Mouse (Mus musculus) central nervous system, embryonic 18 days (tissue): ENCODE data around the gene Nploc4. TPM values are rescaled to one million over a fixed set of nuclear protein-coding genes. Genes with fewer than 3 reads are reported as not detected.

ENCODE experiments used
- polyA plus RNA-seq: library from polyadenylated mRNA; depleted of rRNA; stranded (reverse); fragments of >200 nt; gene quantifications from 2 replicates; pipeline ENCODE4 v1.2.3, GENCODE M21; 2012; rRNA removed

Gene Nploc4
- 52.6 and 53.0 TPM in 2 replicates for polyA plus RNA-seq

DNA sequence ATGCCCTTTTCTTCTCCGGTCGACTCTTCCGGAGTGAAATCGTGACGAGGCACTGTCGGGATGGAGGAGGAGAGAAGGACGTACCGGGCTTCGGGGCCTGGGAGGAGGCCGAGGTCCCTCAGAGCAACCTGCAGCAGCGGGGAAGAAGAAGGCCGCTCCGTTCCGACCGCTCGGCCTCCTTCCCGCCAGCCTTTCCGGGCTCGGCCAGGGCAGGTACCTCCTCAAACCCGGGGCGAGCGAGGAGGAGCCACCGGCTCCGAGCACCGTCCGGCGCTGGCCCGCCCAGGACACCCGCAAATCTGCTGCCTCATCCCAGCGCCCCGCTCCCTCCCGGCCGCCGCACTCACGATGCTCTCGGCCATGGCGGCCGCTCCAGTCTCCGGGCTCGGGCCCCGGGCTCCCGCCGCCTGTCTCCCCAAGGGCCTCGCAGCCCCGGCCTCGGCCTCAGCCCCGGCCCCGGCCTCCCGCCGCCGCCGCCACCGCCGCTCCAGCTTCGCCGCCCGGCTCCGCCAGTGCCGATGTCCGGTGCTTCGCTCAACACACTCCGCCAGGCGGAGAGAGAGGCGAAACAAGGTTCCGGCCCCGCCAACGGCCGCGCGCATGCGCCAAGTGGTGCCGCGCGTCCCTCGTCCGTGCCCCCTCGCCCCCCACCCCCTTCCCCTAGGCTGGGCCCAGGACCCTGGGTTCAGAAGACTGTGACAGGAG, at the start of gene Nploc4:
Gene Nploc4 (minus strand): TSS at position 557 of the 705 bp plus-strand sequence.

DNA sequence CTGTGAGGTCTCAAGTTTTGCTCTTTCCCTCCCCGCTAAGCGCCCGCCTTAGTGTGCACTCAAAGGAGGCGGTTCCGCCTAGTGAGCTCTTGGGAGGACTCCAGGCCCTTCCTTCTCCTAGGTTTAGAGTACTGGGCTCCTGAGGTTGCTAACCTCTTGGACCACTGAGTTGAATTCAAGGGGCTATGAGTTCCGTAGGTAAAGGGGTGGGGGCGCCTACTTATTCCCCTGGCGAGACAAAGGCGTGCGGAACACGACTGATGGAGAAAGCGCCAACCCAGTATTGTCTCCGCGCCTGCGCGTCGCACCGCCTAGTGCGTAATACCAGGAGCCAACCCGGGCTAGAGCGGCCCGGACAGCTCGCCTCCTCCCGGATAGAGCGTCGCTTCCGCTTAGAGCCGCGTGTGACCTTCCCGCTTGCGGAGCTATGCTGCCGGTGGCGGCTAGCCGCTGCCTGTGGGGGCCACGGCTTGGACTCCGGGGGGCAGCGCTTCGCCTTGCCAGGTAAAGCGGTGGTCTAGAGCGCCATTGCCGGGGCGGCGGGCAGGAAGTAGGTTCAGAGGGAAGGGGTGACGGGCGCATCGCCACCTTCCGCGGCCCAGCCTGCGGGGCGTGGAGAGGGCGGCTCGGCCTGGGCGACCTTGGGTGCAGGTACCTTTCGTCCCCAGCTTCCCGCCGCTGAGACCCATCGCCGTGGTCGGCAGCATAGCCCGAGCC, 46.9 kb upstream of the Nploc4 start, which contains the start of gene Mrpl12:
Gene Mrpl12 (plus strand): TSS at position 349 of the 717 bp plus-strand sequence.

DNA sequence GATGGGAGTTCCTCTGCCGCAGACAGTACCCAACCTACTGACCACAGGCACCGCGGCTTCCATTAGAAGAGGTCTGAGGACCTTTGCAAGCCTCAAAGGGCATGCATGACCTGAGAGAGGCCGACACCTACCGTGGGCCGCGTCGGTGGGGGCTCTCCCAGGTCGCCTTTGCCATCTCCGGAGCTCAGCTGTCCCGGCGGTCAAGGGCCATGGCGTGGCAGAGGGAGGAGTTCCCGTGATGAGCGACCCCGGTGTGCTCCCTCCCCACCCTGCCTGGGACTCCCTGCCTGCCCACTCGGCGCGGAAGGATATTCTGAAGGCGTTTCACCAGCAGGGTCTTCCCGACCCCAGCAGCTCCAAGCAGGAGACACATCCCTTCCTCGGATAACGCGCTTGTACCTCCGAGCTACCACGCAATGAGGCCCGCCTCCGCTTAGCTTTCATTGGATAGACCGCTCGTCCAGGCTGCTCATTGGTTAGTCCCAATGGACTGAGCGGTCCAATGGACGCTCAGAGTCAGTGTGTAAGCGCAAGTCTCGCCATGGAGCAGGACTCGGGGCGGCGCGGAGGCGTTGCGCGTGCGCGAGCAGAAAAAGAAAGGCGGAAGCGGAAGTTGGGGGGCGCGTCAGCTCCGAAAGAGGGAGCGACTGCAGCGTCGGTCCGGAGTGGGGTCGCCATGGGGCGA, 29.7 kb upstream of the Nploc4 start, which contains the start of gene Arl16:
Gene Arl16 (minus strand): TSS at position 557 of the 685 bp plus-strand sequence.

DNA sequence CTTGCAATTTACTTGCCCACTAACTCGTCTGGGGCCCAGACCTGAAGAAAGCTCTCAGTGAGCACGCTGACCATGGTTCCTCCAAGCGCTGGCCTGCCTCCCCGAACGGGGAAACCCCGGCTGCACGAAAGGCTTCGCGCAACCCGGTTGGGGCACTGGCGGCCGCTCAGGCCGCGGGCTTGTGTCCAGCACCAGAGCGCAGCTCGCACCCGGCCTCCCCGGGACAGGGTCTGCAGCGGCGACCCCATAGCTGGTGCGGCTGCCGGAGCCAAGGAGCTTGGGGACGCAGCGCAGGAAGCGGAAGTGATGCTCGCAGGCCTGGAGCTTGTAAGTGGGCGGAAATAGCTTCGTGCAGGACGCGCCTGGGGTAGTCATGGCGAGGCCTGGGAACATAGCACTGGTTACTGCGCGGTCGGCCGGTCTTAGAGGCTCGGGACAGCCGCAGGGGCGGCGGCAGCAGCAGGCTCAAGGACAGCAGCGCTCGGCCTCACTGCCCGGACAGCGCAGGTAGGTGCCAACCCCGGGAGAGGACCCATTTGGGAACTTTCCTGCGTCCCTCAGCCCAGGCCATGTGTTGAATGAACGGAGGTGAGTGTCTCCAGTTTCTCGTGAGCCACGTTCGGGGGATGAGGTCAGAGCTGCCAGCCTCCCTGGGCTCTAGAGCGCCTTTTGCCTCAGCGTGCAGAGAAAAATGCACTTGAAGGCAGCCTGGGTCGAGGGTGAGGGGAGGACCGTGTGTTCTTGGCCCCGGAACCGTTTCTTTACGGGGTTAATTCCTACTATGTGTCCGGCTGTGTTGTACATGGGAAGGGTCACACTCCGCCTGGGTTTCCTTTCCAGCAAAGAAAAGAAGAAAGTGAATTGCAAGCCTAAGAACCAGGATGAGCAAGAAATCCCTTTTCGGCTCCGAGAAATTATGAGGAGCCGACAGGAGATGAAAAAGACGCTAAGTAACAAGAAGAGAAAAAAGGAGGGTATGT, 20.6 kb upstream of the Nploc4 start, which contains the start of the genes Oxld1 and Ccdc137:
Gene Oxld1 (minus strand): TSS at position 297 of the 980 bp plus-strand sequence.
Gene Ccdc137 (plus strand): TSS at position 344 of the 980 bp plus-strand sequence.

DNA sequence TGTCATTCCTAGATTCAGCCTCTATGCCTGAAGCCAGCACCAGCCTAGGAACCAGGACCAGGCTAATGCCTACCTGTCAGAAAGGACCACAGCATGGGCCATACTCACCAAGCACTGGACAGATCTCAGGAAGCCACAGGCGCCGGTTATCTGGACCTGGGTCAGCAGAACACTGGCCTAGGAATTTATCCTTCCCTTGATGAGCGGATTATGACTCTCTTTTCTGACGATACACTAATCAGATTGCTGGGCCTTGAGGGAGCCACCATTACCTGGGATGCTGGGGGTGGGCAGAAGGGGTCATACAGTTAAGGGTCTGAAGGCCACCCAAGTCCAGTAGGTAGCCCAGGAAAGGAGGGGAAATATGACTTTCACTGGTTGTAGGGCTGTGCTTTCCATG, 15.8 kb upstream of the Nploc4 start, which contains the start of gene Pde6g:
Gene Pde6g (minus strand): TSS at position 195 of the 400 bp plus-strand sequence.

DNA sequence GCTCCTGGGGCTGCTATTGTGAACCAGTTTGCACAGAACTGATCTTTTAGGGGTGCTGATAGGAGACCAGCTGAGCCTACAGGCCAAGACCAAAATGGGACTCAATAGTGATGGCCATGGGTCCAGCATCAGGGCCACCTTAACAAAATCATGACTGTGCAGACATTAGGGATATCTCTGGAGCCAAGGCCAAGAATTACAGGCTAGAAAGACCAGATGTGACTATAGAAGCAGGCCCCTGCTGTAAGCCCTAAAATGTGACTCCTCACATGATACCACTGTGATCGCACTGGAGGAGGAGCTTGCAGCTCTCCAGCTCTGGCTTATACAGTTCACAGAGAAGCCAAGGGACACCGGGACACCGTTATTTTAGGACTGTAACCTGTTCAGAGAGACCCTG, 4.8 kb upstream of the Nploc4 start, which contains the start of gene Tspan10:
Gene Tspan10 (plus strand): TSS at position 301 of the 400 bp plus-strand sequence.

DNA sequence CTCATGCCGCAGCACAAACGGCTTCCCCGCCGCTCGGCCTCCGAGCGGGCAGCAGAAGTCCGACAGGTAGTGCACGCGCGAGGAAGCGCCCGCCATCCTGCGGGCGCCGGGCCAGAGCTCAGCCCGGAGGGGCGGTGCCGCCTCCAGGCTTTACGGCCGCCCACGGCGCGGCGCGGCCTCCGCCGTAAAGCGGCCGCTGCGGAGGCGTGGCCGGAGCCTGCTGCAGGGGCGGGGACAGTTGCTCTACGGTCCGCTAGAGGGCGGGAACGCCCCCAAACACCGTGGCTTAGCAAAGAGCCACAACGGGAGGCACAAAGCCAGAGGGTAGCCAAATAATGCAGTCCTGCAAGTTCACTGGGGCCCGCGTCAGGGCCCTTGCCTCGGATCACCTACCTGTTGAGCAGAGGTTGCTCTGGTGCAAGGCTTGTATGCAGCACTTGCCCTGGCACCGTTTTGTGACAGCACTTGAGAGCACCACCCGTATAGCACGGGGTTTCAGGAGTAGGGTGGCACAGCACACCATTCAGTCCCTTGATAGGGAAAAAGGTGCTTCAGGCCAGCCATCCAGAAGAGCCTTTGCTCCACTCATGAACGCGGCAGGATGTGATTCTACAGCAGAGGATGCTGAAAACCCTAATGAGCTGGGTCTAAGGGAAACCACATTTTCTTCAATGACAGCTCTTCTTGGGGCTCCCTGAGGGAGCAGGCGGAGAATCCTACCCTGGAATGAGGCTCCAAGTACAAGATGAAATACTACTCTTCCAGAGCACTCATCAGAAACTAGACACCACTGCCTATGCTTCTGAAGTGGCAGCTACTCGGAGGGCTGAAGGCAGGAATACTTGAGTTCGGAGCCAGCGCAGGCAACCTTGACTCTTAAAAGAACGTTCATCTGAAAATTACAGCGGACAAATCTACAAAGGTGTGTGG, 58.6 kb downstream of the Nploc4 start, which contains the start of gene Faap100:
Gene Faap100 (minus strand): TSS at position 154 of the 930 bp plus-strand sequence.

DNA sequence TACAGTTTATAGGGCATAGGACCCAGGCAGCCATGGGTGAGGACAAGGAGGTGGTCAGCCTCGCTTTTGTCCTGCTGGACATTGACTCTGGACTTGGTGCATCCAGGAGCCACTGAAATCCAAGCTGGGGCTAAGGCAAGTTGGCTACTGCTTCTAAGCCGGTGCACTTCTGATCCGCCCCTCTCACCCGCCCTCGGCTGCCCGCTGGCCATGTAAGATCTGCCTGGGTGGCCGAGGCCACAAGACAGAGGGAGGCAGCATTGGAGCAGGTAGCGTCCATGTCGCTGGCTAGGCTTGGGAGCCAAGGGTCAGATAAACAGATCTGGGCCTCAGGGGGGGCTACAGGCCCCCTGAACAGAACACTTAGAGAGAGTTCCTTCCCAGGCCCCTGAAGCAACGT, 76.2 kb downstream of the Nploc4 start, which contains the start of gene Fscn2:
Gene Fscn2 (plus strand): TSS at position 240 of the 400 bp plus-strand sequence.

DNA sequence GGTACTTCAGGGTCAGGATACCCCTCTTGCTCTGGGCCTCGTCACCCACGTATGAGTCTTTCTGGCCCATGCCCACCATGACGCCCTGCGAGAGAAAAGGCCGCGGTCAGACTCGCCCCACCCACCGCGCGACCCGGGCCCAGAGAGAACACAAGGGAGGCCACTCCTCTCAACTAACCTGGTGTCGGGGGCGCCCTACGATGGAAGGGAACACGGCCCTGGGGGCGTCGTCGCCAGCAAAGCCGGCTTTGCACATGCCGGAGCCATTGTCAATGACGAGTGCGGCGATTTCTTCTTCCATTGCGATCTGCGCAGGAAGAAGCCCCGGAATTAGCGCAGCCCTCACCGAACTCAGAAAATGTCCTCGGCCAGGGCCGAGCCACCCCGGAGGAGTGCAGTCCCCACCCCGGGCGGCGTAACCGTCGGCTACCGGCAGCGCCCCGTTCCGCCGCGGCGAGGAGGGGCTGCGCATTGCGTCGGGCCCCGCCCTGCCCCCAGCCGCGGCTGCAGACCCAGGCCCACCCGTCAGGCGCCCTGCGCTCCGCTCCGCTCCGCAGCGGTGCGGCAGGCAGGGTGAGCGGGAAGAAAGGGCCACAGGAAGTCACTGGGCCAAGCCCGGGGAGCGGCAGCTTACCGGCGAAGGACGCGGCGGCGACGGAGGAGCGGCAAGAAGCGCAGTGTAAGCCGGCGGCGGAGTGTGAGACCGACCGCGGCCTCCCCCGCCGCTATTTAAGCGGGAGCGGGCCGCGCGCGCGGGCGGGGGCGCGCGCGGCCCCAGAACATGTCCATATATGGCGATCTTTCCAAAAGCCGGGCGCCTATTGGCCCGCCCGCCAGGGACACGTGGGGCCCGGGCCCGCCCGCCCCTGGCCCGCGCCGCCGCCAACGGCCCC, 89.5 kb downstream of the Nploc4 start, which contains the start of gene Actg1:
Gene Actg1 (minus strand): TSS at position 752 of the 893 bp plus-strand sequence.

Other genes starting within 250 kb of the Nploc4 start
- gene Bahcc1, start 204.8 kb downstream of the Nploc4 start, polyA plus RNA-seq, result 16.9 and 20.1 TPM in 2 replicates
- 1,434 and 1,972 TPM in 2 replicates for gene Actg1, start 89.2 kb downstream of the Nploc4 start, polyA plus RNA-seq
- gene Fscn2, start 76.2 kb downstream of the Nploc4 start, polyA plus RNA-seq, result 0.49 and 0.66 TPM in 2 replicates
- 107 and 108 TPM in 2 replicates for gene Faap100, start 58.9 kb downstream of the Nploc4 start, polyA plus RNA-seq
- not detected in 2 replicates for gene Tspan10, start 4.9 kb upstream of the Nploc4 start, polyA plus RNA-seq
- 0.32 and 0.56 TPM in 2 replicates for gene Pde6g, start 15.8 kb upstream of the Nploc4 start, polyA plus RNA-seq
- 8.6 and 10.0 TPM in 2 replicates for gene Oxld1, start 20.4 kb upstream of the Nploc4 start, polyA plus RNA-seq
- 30.3 and 32.5 TPM in 2 replicates for gene Ccdc137, start 20.4 kb upstream of the Nploc4 start, polyA plus RNA-seq
- 42.5 and 46.3 TPM in 2 replicates for gene Arl16, start 29.9 kb upstream of the Nploc4 start, polyA plus RNA-seq
- 107 and 119 TPM in 2 replicates for gene Mrpl12, start 46.9 kb upstream of the Nploc4 start, polyA plus RNA-seq
- 33.0 and 33.5 TPM in 2 replicates for gene Slc25a10, start 54.1 kb upstream of the Nploc4 start, polyA plus RNA-seq
- gene Gcgr, start 93.0 kb upstream of the Nploc4 start, polyA plus RNA-seq, result 0.10 and 0.45 TPM in 2 replicates
- gene Mcrip1, start 112.0 kb upstream of the Nploc4 start, polyA plus RNA-seq, result 192 and 196 TPM in 2 replicates
- gene Ppp1r27, start 113.4 kb upstream of the Nploc4 start, polyA plus RNA-seq, result 1.1 TPM in 1 of 2 replicates, not detected in the other
- 153 and 156 TPM in 2 replicates for gene P4hb, start 135.5 kb upstream of the Nploc4 start, polyA plus RNA-seq
- gene Arhgdia, start 143.9 kb upstream of the Nploc4 start, polyA plus RNA-seq, result 443 and 473 TPM in 2 replicates
- 83.1 and 83.5 TPM in 2 replicates for gene Alyref, start 160.7 kb upstream of the Nploc4 start, polyA plus RNA-seq
- gene Anapc11, start 160.7 kb upstream of the Nploc4 start, polyA plus RNA-seq, result 185 and 196 TPM in 2 replicates
- 0.22 and 0.57 TPM in 2 replicates for gene Npb, start 170.8 kb upstream of the Nploc4 start, polyA plus RNA-seq
- gene Pcyt2, start 180.2 kb upstream of the Nploc4 start, polyA plus RNA-seq, result 286 and 294 TPM in 2 replicates
- 67.4 and 67.5 TPM in 2 replicates for gene Sirt7, start 187.5 kb upstream of the Nploc4 start, polyA plus RNA-seq
- 69.7 and 75.8 TPM in 2 replicates for gene Mafg, start 195.9 kb upstream of the Nploc4 start, polyA plus RNA-seq
- gene Pycr1, start 206.1 kb upstream of the Nploc4 start, polyA plus RNA-seq, result 19.2 and 19.8 TPM in 2 replicates
- 0.63 and 0.74 TPM in 2 replicates for gene Myadml2, start 210.4 kb upstream of the Nploc4 start, polyA plus RNA-seq
- 7.3 and 7.5 TPM in 2 replicates for gene Notum, start 223.5 kb upstream of the Nploc4 start, polyA plus RNA-seq
- 70.1 and 71.8 TPM in 2 replicates for gene Aspscr1, start 235.3 kb upstream of the Nploc4 start, polyA plus RNA-seq